Mouse (Mus musculus): ENCODE measurements around the gene Eipr1. TPM values are rescaled to one million over a fixed set of nuclear protein-coding genes. Genes with fewer than 3 reads are reported as not detected.
"Not testable (repeated sequence)": the region's sequence is repeated elsewhere in the genome, so short reads cannot be mapped to it uniquely, and the experiment has no call there.

Eipr1 gene
- polyA plus RNA-seq, 1 experiment from 2014 or later: 15.5 TPM

- TF ChIP-seq CTCF (IDR thresholded peaks at IDR 0.05; ENCODE audit: low read depth) (no peak), EP300 (IDR thresholded peaks at IDR 0.05; ENCODE audit: low read depth) (no peak)
- 66% methylated on average over 2 of the region's 2 CpGs for WGBS (ENCODE audit: insufficient replicate concordance)
- DNase-seq (no peak), ATAC-seq (no peak)
- Histone ChIP-seq H3K4me3 (ENCODE audit: low read depth, low read length) (no peak overlapping the region), H3K36me3 (replicated peaks; ENCODE audit: insufficient read depth, low read length) (peaks cover 52% of the 10 kb centered on the region), H3K4me2 (ENCODE audit: low read depth, low read length) (no peak overlapping the region), H3K9me3 (ENCODE audit: low read length) (no peaks in the 10 kb centered on the region), H3K27me3 (ENCODE audit: insufficient read depth, low read length) (no peaks in the 10 kb centered on the region), H3K4me1 (ENCODE audit: insufficient read depth) (no peaks in the 10 kb centered on the region), H3K9ac (replicated peaks) (no peak overlapping the region), H3K27ac (ENCODE audit: low read depth) (no peak overlapping the region)
Observed at GRCm38 (mm10) chr12:28717066-28717465, 34.5 kb upstream of the Eipr1 start.

- DNase-seq: no peak
- H3K36me3 ChIP-seq (replicated peaks; ENCODE audit: insufficient read depth, low read length): peaks cover 52% of the 10 kb centered on the region
- no peak overlapping the region for H3K4me2 ChIP-seq (ENCODE audit: low read depth, low read length)
- TF ChIP-seq CTCF (IDR thresholded peaks at IDR 0.05; ENCODE audit: low read depth) (no peak), EP300 (IDR thresholded peaks at IDR 0.05; ENCODE audit: low read depth) (no peak)
- H3K4me3 ChIP-seq (ENCODE audit: low read depth, low read length): no peak overlapping the region
- no peaks in the 10 kb centered on the region for H3K4me1 ChIP-seq (ENCODE audit: insufficient read depth)
- H3K27ac ChIP-seq (ENCODE audit: low read depth): no peak overlapping the region
- H3K9ac ChIP-seq (replicated peaks): no peak overlapping the region
- H3K27me3 ChIP-seq (ENCODE audit: insufficient read depth, low read length): no peaks in the 10 kb centered on the region
- H3K9me3 ChIP-seq (ENCODE audit: low read length): no peaks in the 10 kb centered on the region
- no peak for ATAC-seq
- WGBS (ENCODE audit: insufficient replicate concordance): 90% methylated on average over 2 of the region's 2 CpGs
Observed at GRCm38 (mm10) chr12:28718106-28718505, 33.5 kb upstream of the Eipr1 start.

GRCm38 (mm10) chr12:28724366-28724765, 27.2 kb upstream of the Eipr1 start:
- no peaks in the 10 kb centered on the region for H3K9me3 ChIP-seq (ENCODE audit: low read length)
- no peak for ATAC-seq
- H3K4me1 ChIP-seq (ENCODE audit: insufficient read depth): no peaks in the 10 kb centered on the region
- no peak overlapping the region for H3K27ac ChIP-seq (ENCODE audit: low read depth)
- no peak overlapping the region for H3K4me3 ChIP-seq (ENCODE audit: low read depth, low read length)
- 83% methylated on average over 3 of the region's 3 CpGs for WGBS (ENCODE audit: insufficient replicate concordance)
- H3K36me3 ChIP-seq (replicated peaks; ENCODE audit: insufficient read depth, low read length): peaks cover 37% of the 10 kb centered on the region
- no peak overlapping the region for H3K9ac ChIP-seq (replicated peaks)
- H3K27me3 ChIP-seq (ENCODE audit: insufficient read depth, low read length): no peaks in the 10 kb centered on the region
- no peak overlapping the region for H3K4me2 ChIP-seq (ENCODE audit: low read depth, low read length)
- TF ChIP-seq CTCF (IDR thresholded peaks at IDR 0.05; ENCODE audit: low read depth) (no peak), EP300 (IDR thresholded peaks at IDR 0.05; ENCODE audit: low read depth) (no peak)
- DNase-seq: no peak

- Histone ChIP-seq H3K27ac (ENCODE audit: low read depth) (no peak overlapping the region), H3K36me3 (replicated peaks; ENCODE audit: insufficient read depth, low read length) (peaks cover 34% of the 10 kb centered on the region), H3K4me3 (ENCODE audit: low read depth, low read length) (no peak overlapping the region), H3K9me3 (ENCODE audit: low read length) (no peaks in the 10 kb centered on the region), H3K4me1 (ENCODE audit: insufficient read depth) (no peaks in the 10 kb centered on the region), H3K27me3 (ENCODE audit: insufficient read depth, low read length) (no peaks in the 10 kb centered on the region), H3K4me2 (ENCODE audit: low read depth, low read length) (no peak overlapping the region), H3K9ac (replicated peaks) (no peak overlapping the region)
- WGBS (ENCODE audit: insufficient replicate concordance): 90% methylated on average over 4 of the region's 4 CpGs
- ATAC-seq (no peak), DNase-seq (no peak)
- no peak for TF ChIP-seq CTCF (IDR thresholded peaks at IDR 0.05; ENCODE audit: low read depth)
- TF ChIP-seq EP300 (IDR thresholded peaks at IDR 0.05; ENCODE audit: low read depth): no peak
Observed at GRCm38 (mm10) chr12:28726204-28726603, 25.4 kb upstream of the Eipr1 start.

GRCm38 (mm10) chr12:28727061-28727460, 24.5 kb upstream of the Eipr1 start:
- Histone ChIP-seq H3K36me3 (replicated peaks; ENCODE audit: insufficient read depth, low read length) (peaks cover 34% of the 10 kb centered on the region), H3K4me2 (ENCODE audit: low read depth, low read length) (no peak overlapping the region), H3K9me3 (ENCODE audit: low read length) (no peaks in the 10 kb centered on the region), H3K27me3 (ENCODE audit: insufficient read depth, low read length) (no peaks in the 10 kb centered on the region), H3K27ac (ENCODE audit: low read depth) (no peak overlapping the region), H3K4me3 (ENCODE audit: low read depth, low read length) (no peak overlapping the region), H3K9ac (replicated peaks) (no peak overlapping the region), H3K4me1 (ENCODE audit: insufficient read depth) (no peaks in the 10 kb centered on the region)
- DNase-seq (no peak), ATAC-seq (no peak)
- WGBS (ENCODE audit: insufficient replicate concordance): 81% methylated on average over 5 of the region's 5 CpGs
- TF ChIP-seq CTCF (IDR thresholded peaks at IDR 0.05; ENCODE audit: low read depth) (no peak), EP300 (IDR thresholded peaks at IDR 0.05; ENCODE audit: low read depth) (no peak)

GRCm38 (mm10) chr12:28732631-28733030, 19.0 kb upstream of the Eipr1 start:
- peaks cover 57% of the 10 kb centered on the region for H3K36me3 ChIP-seq (replicated peaks; ENCODE audit: insufficient read depth, low read length)
- no peaks in the 10 kb centered on the region for H3K4me1 ChIP-seq (ENCODE audit: insufficient read depth)
- no peaks in the 10 kb centered on the region for H3K27me3 ChIP-seq (ENCODE audit: insufficient read depth, low read length)
- peaks cover 3% of the 10 kb centered on the region; the same call in 1 of the 2 replicates for H3K9me3 ChIP-seq (ENCODE audit: low read length)
- H3K4me2 ChIP-seq (ENCODE audit: low read depth, low read length): no peak overlapping the region
- WGBS (ENCODE audit: insufficient replicate concordance): 80% methylated on average over 8 of the region's 8 CpGs
- DNase-seq (no peak), ATAC-seq (no peak)
- no peak overlapping the region for H3K4me3 ChIP-seq (ENCODE audit: low read depth, low read length)
- H3K9ac ChIP-seq (replicated peaks): no peak overlapping the region
- H3K27ac ChIP-seq (ENCODE audit: low read depth): no peak overlapping the region
- TF ChIP-seq EP300 (IDR thresholded peaks at IDR 0.05; ENCODE audit: low read depth): no peak
- TF ChIP-seq CTCF (IDR thresholded peaks at IDR 0.05; ENCODE audit: low read depth): no peak

- DNase-seq; H3K4me1 ChIP-seq (ENCODE audit: insufficient read depth); H3K27ac ChIP-seq (ENCODE audit: low read depth); H3K9me3 ChIP-seq (ENCODE audit: low read length); H3K4me3 ChIP-seq (ENCODE audit: low read depth, low read length); H3K9ac ChIP-seq (replicated peaks); H3K27me3 ChIP-seq (ENCODE audit: insufficient read depth, low read length); ATAC-seq; H3K4me2 ChIP-seq (ENCODE audit: low read depth, low read length): not testable (repeated sequence)
- WGBS (ENCODE audit: insufficient replicate concordance): 85% methylated on average over 6 of the region's 6 CpGs
- peaks cover 57% of the 10 kb centered on the region for H3K36me3 ChIP-seq (replicated peaks; ENCODE audit: insufficient read depth, low read length)
Observed at GRCm38 (mm10) chr12:28733520-28734245, 17.9 kb upstream of the Eipr1 start.
